Mouse (Mus musculus) hindbrain, embryonic 12.5 days (tissue): ENCODE results near the gene Gnb2. TPM values are rescaled to one million over a fixed set of nuclear protein-coding genes. Genes with fewer than 3 reads are reported as not detected.

Source experiments
- ATAC-seq: fragments of 200-750 bp; cut with Nextera tagmentation; 2 replicates; pipeline ENCODE4 v1.8.0; 2017; ENCODE audit warnings: moderate TSS enrichment; ENCODE audit not compliant: low FRiP score
- H3K27ac ChIP-seq: fragments of 300-500 bp; sonication (generic); 2 replicates; pipeline ENCODE4 v1.5.1; 2016; ENCODE audit warnings: mild to moderate bottlenecking
- H3K27me3 ChIP-seq: fragments of 300-500 bp; sonication (generic); 2 replicates; pipeline ENCODE4 v1.6.1; 2016; ENCODE audit warnings: mild to moderate bottlenecking
- H3K36me3 ChIP-seq: fragments of 300-500 bp; sonication (generic); 2 replicates; pipeline ENCODE4 v1.6.1; 2016; ENCODE audit warnings: mild to moderate bottlenecking
- H3K4me1 ChIP-seq: fragments of 300-500 bp; sonication (generic); 2 replicates; pipeline ENCODE4 v1.6.1; 2016
- H3K4me2 ChIP-seq: fragments of 300-500 bp; sonication (generic); replicated peaks from 2 replicates; pipeline ENCODE4 v1.6.1; 2016; ENCODE audit warnings: mild to moderate bottlenecking
- H3K4me3 ChIP-seq: fragments of 300-500 bp; sonication (generic); 2 replicates; pipeline ENCODE4 v1.5.1; 2016; ENCODE audit warnings: mild to moderate bottlenecking
- H3K9ac ChIP-seq: fragments of 300-500 bp; sonication (generic); 2 replicates; pipeline ENCODE4 v1.6.1; 2016; ENCODE audit warnings: mild to moderate bottlenecking, moderate library complexity
- H3K9me3 ChIP-seq: fragments of 300-500 bp; sonication (generic); replicated peaks from 2 replicates; pipeline ENCODE4 v1.6.1; 2016; ENCODE audit warnings: mild to moderate bottlenecking
- WGBS: fragments of 180-500 bp; shearing (Covaris S2); methylation state at CpG from one replicate; pipeline ENCODE4 v1.1.7; 2016; 5-methylcytosine and 5-hydroxymethylcytosine counted together
- polyA plus RNA-seq: library from polyadenylated mRNA; unstranded; fragments of >200 nt; fragmentation: Nextera tagmentation; extraction: Ambion mirVana; gene quantifications from 2 replicates; pipeline ENCODE4 v1.2.1, GENCODE M21; 2016

Gene Gnb2
- polyA plus RNA-seq, 1 experiment from 2014 or later = 467 TPM

DNA sequence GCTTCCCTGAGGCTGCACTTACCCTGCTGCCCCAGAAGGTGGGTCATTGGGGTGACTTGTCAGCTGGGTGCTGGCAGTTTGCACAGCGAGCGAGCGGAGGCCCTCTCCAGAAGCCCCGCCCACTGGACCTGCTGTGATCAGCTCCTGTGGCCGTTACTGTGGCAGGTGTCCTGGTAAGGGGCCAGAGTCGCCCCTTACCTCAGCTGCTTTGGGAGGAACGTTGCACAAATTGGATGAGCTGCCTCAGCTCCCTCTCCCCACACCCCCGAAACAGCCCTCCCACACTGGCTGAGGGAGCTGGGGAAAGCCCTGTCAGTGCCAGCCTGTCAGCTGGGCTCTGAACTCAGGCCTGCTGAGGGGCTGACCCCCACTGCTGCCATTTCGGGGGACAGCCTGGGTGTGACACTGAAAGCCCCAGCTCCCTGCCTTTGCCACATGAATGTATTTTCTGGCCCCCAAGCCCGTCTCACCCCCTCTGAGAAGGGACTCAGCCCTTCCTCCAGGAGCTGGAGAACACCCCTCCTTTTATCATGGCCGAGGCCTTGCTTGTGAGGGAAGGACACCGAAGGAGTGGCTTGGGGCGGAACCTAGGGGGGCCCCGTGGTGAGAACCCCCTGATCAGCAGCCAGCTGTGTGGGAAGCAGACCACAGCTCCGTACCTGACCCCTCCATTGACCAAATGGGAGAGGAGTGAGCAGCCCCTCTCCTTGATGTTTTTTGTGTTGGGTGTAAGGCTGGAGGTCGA, 6.9 kb downstream of the Gnb2 start:
- 45% methylated on average over 16 of the region's 16 CpGs for WGBS
- Histone ChIP-seq H3K4me1 (peaks cover 52% of the 10 kb centered on the region), H3K36me3 (peaks cover 82% of the 10 kb centered on the region), H3K4me2 (no peak overlapping the region), H3K9me3 (no peaks in the 10 kb centered on the region), H3K27ac (peak overlapping the region; percentile 66), H3K27me3 (no peaks in the 10 kb centered on the region), H3K9ac (peak overlapping the region; percentile 20; the same call in 1 of the 2 replicates), H3K4me3 (no peak overlapping the region)
- no peak for ATAC-seq

DNA sequence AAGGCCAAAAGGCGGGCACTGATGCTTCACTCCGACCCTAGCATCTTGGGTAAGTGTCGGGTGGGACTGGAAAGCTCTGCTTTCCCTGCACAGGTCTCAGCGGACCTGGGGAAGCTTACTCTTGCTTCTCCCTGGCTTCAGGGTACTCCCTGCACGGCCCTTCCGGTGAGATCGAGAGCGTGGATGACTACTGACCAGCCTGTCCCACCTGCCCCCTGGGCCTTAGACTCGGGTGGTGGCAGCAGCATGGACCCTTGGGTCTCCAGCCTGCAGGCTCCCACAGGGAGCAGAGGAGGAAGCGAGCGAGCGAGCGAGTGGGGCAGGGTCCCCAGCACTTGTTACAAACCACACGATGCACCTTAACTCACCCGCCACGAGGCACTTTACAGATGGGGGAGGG, 7.8 kb downstream of the Gnb2 start:
- Histone ChIP-seq H3K4me1 (peaks cover 49% of the 10 kb centered on the region), H3K4me2 (no peak overlapping the region), H3K36me3 (peaks cover 90% of the 10 kb centered on the region), H3K9ac (no peak overlapping the region), H3K27me3 (no peaks in the 10 kb centered on the region), H3K27ac (peak overlapping the region; percentile 42), H3K4me3 (no peak overlapping the region), H3K9me3 (no peaks in the 10 kb centered on the region)
- no peak for ATAC-seq
- 82% methylated on average over 16 of the region's 16 CpGs for WGBS

- no peaks in the 10 kb centered on the region for H3K9me3 ChIP-seq
- peak overlapping the region; percentile 40 for H3K27ac ChIP-seq
- no peak overlapping the region for H3K9ac ChIP-seq
- H3K4me3 ChIP-seq = no peak overlapping the region
- WGBS = 92% methylated on average over 13 of the region's 13 CpGs
- H3K4me1 ChIP-seq = peaks cover 41% of the 10 kb centered on the region
- H3K27me3 ChIP-seq = no peaks in the 10 kb centered on the region
- no peak overlapping the region for H3K4me2 ChIP-seq
- H3K36me3 ChIP-seq = peaks cover 93% of the 10 kb centered on the region
- no peak for ATAC-seq
Measured at GRCm38 (mm10) chr5:137524671-137525070, 8.6 kb downstream of the Gnb2 start.

DNA sequence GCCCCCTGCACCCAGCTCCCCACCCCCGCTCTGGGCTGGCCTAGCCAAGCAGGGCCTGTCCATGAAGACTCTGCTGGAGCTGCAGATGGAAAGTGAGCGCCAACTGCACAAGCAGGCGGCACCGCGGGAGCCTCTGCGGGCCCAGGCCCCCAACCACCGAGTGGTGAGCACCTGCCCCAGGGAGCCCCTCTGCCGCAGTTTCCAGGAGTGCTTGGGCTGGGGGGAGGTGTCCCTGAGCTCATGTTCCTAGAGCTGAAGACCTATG, 9.1 kb downstream of the Gnb2 start:
- H3K9me3 ChIP-seq = no peaks in the 10 kb centered on the region
- H3K27me3 ChIP-seq = no peaks in the 10 kb centered on the region
- 82% methylated on average over 8 of the region's 8 CpGs for WGBS
- peaks cover 36% of the 10 kb centered on the region for H3K4me1 ChIP-seq
- peak overlapping the region; percentile 40; the same call in 1 of the 2 replicates for H3K27ac ChIP-seq
- H3K4me3 ChIP-seq = no peak overlapping the region
- H3K4me2 ChIP-seq = no peak overlapping the region
- no peak overlapping the region for H3K9ac ChIP-seq
- ATAC-seq = no peak
- H3K36me3 ChIP-seq = peaks cover 93% of the 10 kb centered on the region

DNA sequence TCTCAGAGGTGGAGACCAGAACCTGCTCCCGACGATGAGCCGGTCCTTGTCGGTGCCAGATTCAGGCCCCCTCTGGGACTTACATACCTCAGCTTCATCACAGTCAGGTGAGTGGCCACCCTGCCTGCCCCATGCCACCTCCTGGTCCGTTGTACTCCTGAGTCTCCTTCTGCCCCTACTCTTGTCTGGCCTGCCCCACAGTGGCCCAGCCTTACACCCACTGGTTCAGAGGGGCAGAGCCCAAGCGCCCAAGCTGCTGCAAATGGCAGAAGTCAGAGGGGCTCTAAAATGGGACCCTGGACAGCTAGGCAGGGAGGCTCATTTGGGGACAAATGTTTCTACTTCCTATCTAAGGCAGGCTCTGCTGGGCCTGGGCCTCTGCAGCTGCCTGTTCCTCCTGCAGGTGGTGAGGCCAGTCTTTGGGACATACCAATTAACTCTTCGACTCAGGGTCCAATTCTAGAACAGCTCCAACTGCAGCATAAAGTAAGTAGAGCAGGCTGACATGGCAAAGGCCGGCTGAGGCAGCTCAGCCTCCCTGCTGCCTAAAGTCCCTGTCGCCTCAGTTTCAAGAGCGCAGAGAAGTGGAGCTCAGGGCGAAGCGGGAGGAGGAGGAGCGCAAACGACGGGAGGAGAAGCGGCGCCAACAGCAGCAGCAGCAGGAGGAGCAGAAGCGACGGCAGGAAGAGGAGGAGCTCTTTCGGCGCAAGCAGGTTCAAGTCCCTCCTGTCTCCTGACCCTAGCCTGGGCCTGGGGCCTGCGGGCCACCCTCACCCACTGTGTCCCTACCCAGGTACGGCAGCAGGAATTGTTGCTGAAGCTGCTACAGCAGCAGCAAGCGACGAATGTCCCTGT, 9.7 kb downstream of the Gnb2 start:
- Histone ChIP-seq H3K9ac (no peak overlapping the region), H3K36me3 (peaks cover 93% of the 10 kb centered on the region), H3K4me1 (peaks cover 30% of the 10 kb centered on the region), H3K4me3 (no peak overlapping the region), H3K27me3 (no peaks in the 10 kb centered on the region), H3K4me2 (no peak overlapping the region), H3K9me3 (no peaks in the 10 kb centered on the region), H3K27ac (peak overlapping the region; percentile 40; the same call in 1 of the 2 replicates)
- ATAC-seq = no peak
- 86% methylated on average over 25 of the region's 25 CpGs for WGBS

GRCm38 (mm10) chr5:137522711-137523110, 10.6 kb downstream of the Gnb2 start:
- Histone ChIP-seq H3K4me2 (no peak overlapping the region), H3K4me1 (peaks cover 24% of the 10 kb centered on the region), H3K4me3 (no peak overlapping the region), H3K27ac (no peak overlapping the region), H3K9ac (no peak overlapping the region), H3K36me3 (peaks cover 87% of the 10 kb centered on the region), H3K9me3 (no peaks in the 10 kb centered on the region), H3K27me3 (no peaks in the 10 kb centered on the region)
- ATAC-seq = no peak
- WGBS = 61% methylated on average over 11 of the region's 11 CpGs

DNA sequence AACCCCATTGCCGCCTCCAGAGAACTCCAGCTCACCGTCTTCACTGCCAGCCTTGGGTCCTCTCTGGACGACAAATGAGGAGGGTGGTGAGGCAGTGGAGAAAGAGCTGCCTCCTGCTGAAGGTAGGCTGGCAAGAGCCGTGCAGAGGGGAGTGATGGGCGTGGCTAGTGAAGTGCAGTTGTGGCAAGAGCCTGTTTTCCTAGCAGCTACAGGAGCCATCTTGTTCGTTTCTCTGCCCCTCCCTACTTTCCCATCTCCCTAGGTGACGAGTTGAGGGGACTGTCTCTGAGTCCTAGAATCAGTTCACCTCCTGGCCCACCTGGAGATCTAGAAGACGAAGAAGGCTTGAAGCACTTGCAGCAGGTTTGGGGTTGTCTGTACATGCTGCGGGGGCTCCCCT, 11.4 kb downstream of the Gnb2 start:
- H3K4me1 ChIP-seq = peaks cover 18% of the 10 kb centered on the region
- no peak for ATAC-seq
- no peak overlapping the region for H3K27ac ChIP-seq
- no peak overlapping the region for H3K9ac ChIP-seq
- H3K4me3 ChIP-seq = no peak overlapping the region
- H3K4me2 ChIP-seq = no peak overlapping the region
- no peaks in the 10 kb centered on the region for H3K27me3 ChIP-seq
- H3K9me3 ChIP-seq = no peaks in the 10 kb centered on the region
- H3K36me3 ChIP-seq = peaks cover 85% of the 10 kb centered on the region
- WGBS = 82% methylated on average over 9 of the region's 9 CpGs

- no peaks in the 10 kb centered on the region for H3K27me3 ChIP-seq
- H3K9ac ChIP-seq = no peak overlapping the region
- 0 out of 2 replicates have a peak, but pooled peaks cover 12% of the 10 kb centered on the region for H3K4me1 ChIP-seq
- H3K27ac ChIP-seq = no peak overlapping the region
- 93% methylated on average over 27 of the region's 27 CpGs for WGBS
- ATAC-seq = no peak
- peaks cover 70% of the 10 kb centered on the region for H3K36me3 ChIP-seq
- no peak overlapping the region for H3K4me2 ChIP-seq
- H3K4me3 ChIP-seq = no peak overlapping the region
- no peaks in the 10 kb centered on the region for H3K9me3 ChIP-seq
Measured at GRCm38 (mm10) chr5:137519691-137520550, 13.4 kb downstream of the Gnb2 start.

DNA sequence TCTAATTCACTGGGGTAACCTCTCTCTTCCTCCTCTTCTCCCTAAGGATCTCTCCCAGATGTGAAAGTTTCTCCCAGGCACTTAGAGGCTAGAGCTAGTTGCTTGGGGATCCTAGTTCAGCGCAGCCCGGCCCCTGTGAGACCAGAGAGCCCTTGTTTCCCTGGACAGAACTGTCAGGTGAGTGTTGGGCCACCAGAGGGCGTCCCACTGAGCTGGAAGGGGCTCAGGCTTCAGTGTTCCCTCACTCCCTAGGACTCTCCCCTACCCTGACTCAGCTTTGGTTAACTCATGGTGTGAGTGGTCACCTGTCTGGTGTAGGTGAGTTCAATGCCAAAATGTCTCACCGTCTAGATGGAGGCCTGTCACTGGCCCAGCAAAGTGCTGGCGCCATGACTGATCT, 14.9 kb downstream of the Gnb2 start, which contains the start of gene Gigyf1:
Gene Gigyf1, plus strand, starts transcription at position 113 of the 400 bp plus-strand sequence.
- H3K4me2 ChIP-seq = no peak within 1 kb of the TSS
- H3K27me3 ChIP-seq = no peaks in the 10 kb centered on the region
- no peaks in the 10 kb centered on the region for H3K9me3 ChIP-seq
- 67% methylated on average over 5 of the region's 5 CpGs for WGBS
- H3K36me3 ChIP-seq = peaks cover 63% of the 10 kb centered on the region
- no peak within 1 kb of the TSS for H3K9ac ChIP-seq
- ATAC-seq = no peak
- peaks cover 22% of the 10 kb centered on the region for H3K4me1 ChIP-seq
- H3K27ac ChIP-seq = no peak within 1 kb of the TSS
- H3K4me3 ChIP-seq = no peak within 1 kb of the TSS

DNA sequence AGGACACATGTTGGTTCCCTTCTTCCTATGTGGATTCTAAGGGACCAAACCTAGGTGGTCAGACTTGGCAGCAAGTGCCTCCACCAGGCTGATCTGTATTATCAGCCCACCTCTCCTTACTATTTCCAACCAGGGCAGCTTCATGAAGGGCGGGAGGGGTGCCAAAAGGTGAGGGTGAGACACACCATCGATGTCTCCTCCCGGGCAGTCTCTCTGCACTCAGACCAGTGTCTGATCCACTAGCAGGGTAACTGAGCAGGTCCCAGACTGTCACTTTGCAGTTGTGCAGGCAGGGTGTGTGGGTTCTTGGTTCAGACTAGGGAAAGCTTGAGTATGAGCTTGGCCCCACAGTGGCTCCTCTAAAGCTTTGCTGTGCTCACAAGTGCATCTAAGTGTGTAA, 18.5 kb downstream of the Gnb2 start:
- no peak for ATAC-seq
- Histone ChIP-seq H3K9me3 (no peaks in the 10 kb centered on the region), H3K4me2 (0 out of 2 replicates have a peak overlapping the region, but pooled peaks have one; percentile 11), H3K4me1 (peaks cover 47% of the 10 kb centered on the region), H3K4me3 (no peak overlapping the region), H3K9ac (no peak overlapping the region), H3K36me3 (peaks cover 26% of the 10 kb centered on the region), H3K27ac (no peak overlapping the region), H3K27me3 (no peaks in the 10 kb centered on the region)
- 94% methylated on average over 3 of the region's 3 CpGs for WGBS

- 89% methylated on average over 12 of the region's 12 CpGs for WGBS
- Histone ChIP-seq H3K9me3 (no peaks in the 10 kb centered on the region), H3K4me1 (peaks cover 50% of the 10 kb centered on the region), H3K27ac (no peak overlapping the region), H3K4me3 (no peak overlapping the region), H3K4me2 (peak overlapping the region; percentile 11; the same call in 1 of the 2 replicates), H3K27me3 (no peaks in the 10 kb centered on the region), H3K9ac (peak overlapping the region; percentile 24; the same call in 1 of the 2 replicates), H3K36me3 (peaks cover 20% of the 10 kb centered on the region)
- ATAC-seq = no peak
Measured at GRCm38 (mm10) chr5:137513951-137514721, 19.2 kb downstream of the Gnb2 start.
